Mouse (Mus musculus) intestine, embryonic 14.5 days (tissue): ENCODE measurements around the gene Snrnp48. TPM values are rescaled to one million over a fixed set of nuclear protein-coding genes. Genes with fewer than 3 reads are reported as not detected.

Experiments used
- ATAC-seq: fragments of 200-750 bp; cut with Nextera tagmentation; replicated peaks from 2 replicates; pipeline ENCODE4 v1.8.0; 2017; ENCODE audit warnings: low read depth, moderate number of reproducible peaks, moderate TSS enrichment, moderate library complexity; ENCODE audit not compliant: low FRiP score, low TSS enrichment
- DNase-seq: peaks from one replicate; pipeline ENCODE4 v3.0.0-alpha.2; 2018; ENCODE audit warnings: low spot score
- H3K27ac ChIP-seq: fragments of 300-500 bp; sonication (generic); 2 replicates; pipeline ENCODE4 v1.5.1; 2014; ENCODE audit warnings: low read depth, mild to moderate bottlenecking, control low read depth
- H3K27me3 ChIP-seq: fragments of 300-500 bp; sonication (generic); replicated peaks from 2 replicates; pipeline ENCODE4 v1.6.1; 2014; ENCODE audit warnings: low read length, control low read depth; ENCODE audit not compliant: control insufficient read depth, insufficient read depth
- H3K36me3 ChIP-seq: fragments of 300-500 bp; sonication (generic); 2 replicates; pipeline ENCODE4 v1.6.1; 2014; ENCODE audit warnings: low read length, control low read depth; ENCODE audit not compliant: control insufficient read depth, insufficient read depth
- H3K4me1 ChIP-seq: fragments of 300-500 bp; sonication (generic); replicated peaks from 2 replicates; pipeline ENCODE4 v1.6.1; 2014; ENCODE audit warnings: low read length, control low read depth, mixed read lengths; ENCODE audit not compliant: control insufficient read depth, insufficient read depth
- H3K4me2 ChIP-seq: fragments of 300-500 bp; sonication (generic); 2 replicates; pipeline ENCODE4 v1.6.1; 2014; ENCODE audit warnings: low read length
- H3K4me3 ChIP-seq: fragments of 300-500 bp; sonication (generic); 2 replicates; pipeline ENCODE4 v1.5.1; 2014; ENCODE audit warnings: low read depth, low read length, control low read depth, mixed read lengths
- H3K9ac ChIP-seq: fragments of 300-500 bp; sonication (generic); 2 replicates; pipeline ENCODE4 v1.6.1; 2014; ENCODE audit warnings: mild to moderate bottlenecking, low read length
- H3K9me3 ChIP-seq: fragments of 300-500 bp; sonication (generic); 2 replicates; pipeline ENCODE4 v1.6.1; 2016; ENCODE audit warnings: low read length, control low read depth; ENCODE audit not compliant: control insufficient read depth
- WGBS: fragments of 180-500 bp; shearing (Covaris S2); extraction: QIAGEN DNeasy Blood & Tissue Kit; methylation state at CpG from one replicate; pipeline ENCODE4 v1.1.7; 2014; 5-methylcytosine and 5-hydroxymethylcytosine counted together
- polyA plus RNA-seq: library from polyadenylated mRNA; unstranded; fragments of >200 nt; fragmentation: Nextera tagmentation; extraction: Ambion mirVana; gene quantifications from 2 replicates; pipeline ENCODE4 v1.2.1, GENCODE M21; 2014

Gene Snrnp48
- polyA plus RNA-seq, 1 experiment from 2014 or later, result 42.1 TPM

GRCm38 (mm10) chr13:38232856-38233625 is 28.3 kb downstream of the Snrnp48 start:
- Histone ChIP-seq H3K4me2 (no peak overlapping the region), H3K36me3 (peaks cover 11% of the 10 kb centered on the region), H3K4me1 (no peaks in the 10 kb centered on the region), H3K9ac (no peak overlapping the region), H3K27ac (no peak overlapping the region), H3K9me3 (no peaks in the 10 kb centered on the region), H3K27me3 (no peaks in the 10 kb centered on the region), H3K4me3 (no peak overlapping the region)
- ATAC-seq (no peak), DNase-seq (no peak)
- 78% methylated on average over 3 of the region's 3 CpGs for WGBS

GRCm38 (mm10) chr13:38234651-38235050 is 29.9 kb downstream of the Snrnp48 start:
- ATAC-seq (no peak), DNase-seq (no peak)
- H3K27ac ChIP-seq, result no peak overlapping the region
- no peak overlapping the region for H3K9ac ChIP-seq
- no peaks in the 10 kb centered on the region for H3K4me1 ChIP-seq
- no peaks in the 10 kb centered on the region for H3K27me3 ChIP-seq
- no peaks in the 10 kb centered on the region for H3K9me3 ChIP-seq
- no peaks in the 10 kb centered on the region for H3K36me3 ChIP-seq
- H3K4me3 ChIP-seq, result no peak overlapping the region
- no peak overlapping the region for H3K4me2 ChIP-seq
- WGBS, result 76% methylated on average over 5 of the region's 5 CpGs

- ATAC-seq (no peak), DNase-seq (no peak)
- Histone ChIP-seq H3K4me3 (no peak overlapping the region), H3K9ac (no peak overlapping the region), H3K4me2 (no peak overlapping the region), H3K27me3 (no peaks in the 10 kb centered on the region), H3K27ac (no peak overlapping the region), H3K4me1 (no peaks in the 10 kb centered on the region), H3K9me3 (no peaks in the 10 kb centered on the region), H3K36me3 (no peaks in the 10 kb centered on the region)
- WGBS, result 79% methylated on average over 3 of the region's 3 CpGs
These were observed 30.6 kb downstream of the Snrnp48 start for GRCm38 (mm10) chr13:38235370-38235769.

GRCm38 (mm10) chr13:38248151-38248550 is 43.4 kb downstream of the Snrnp48 start:
- Histone ChIP-seq H3K4me3 (no peak overlapping the region), H3K9me3 (no peaks in the 10 kb centered on the region), H3K36me3 (no peaks in the 10 kb centered on the region), H3K4me1 (no peaks in the 10 kb centered on the region), H3K27ac (no peak overlapping the region), H3K9ac (no peak overlapping the region), H3K4me2 (no peak overlapping the region), H3K27me3 (no peaks in the 10 kb centered on the region)
- DNase-seq, result no peak
- 39% methylated on average over 5 of the region's 5 CpGs for WGBS
- ATAC-seq, result no peak

- Histone ChIP-seq H3K36me3 (no peaks in the 10 kb centered on the region), H3K27me3 (no peaks in the 10 kb centered on the region), H3K27ac (no peak overlapping the region), H3K9me3 (no peaks in the 10 kb centered on the region), H3K9ac (no peak overlapping the region), H3K4me2 (no peak overlapping the region), H3K4me3 (no peak overlapping the region), H3K4me1 (0 out of 2 replicates have a peak, but pooled peaks cover 3% of the 10 kb centered on the region)
- 53% methylated on average over 3 of the region's 3 CpGs for WGBS
- DNase-seq (no peak), ATAC-seq (no peak)
These were observed 46.5 kb downstream of the Snrnp48 start for GRCm38 (mm10) chr13:38251226-38251625.

GRCm38 (mm10) chr13:38253696-38254095 is 49.0 kb downstream of the Snrnp48 start:
- Histone ChIP-seq H3K36me3 (no peaks in the 10 kb centered on the region), H3K4me3 (no peak overlapping the region), H3K27me3 (no peaks in the 10 kb centered on the region), H3K4me1 (0 out of 2 replicates have a peak, but pooled peaks cover 3% of the 10 kb centered on the region), H3K9me3 (no peaks in the 10 kb centered on the region), H3K9ac (no peak overlapping the region), H3K27ac (no peak overlapping the region), H3K4me2 (no peak overlapping the region)
- ATAC-seq (no peak), DNase-seq (no peak)
- WGBS, result 75% methylated on average over 9 of the region's 9 CpGs

- WGBS, result 63% methylated on average over 2 of the region's 2 CpGs
- H3K9ac ChIP-seq, result no peak overlapping the region
- no peaks in the 10 kb centered on the region for H3K9me3 ChIP-seq
- no peak overlapping the region for H3K4me2 ChIP-seq
- H3K27me3 ChIP-seq, result no peaks in the 10 kb centered on the region
- no peak overlapping the region for H3K4me3 ChIP-seq
- DNase-seq (no peak), ATAC-seq (no peak)
- no peaks in the 10 kb centered on the region for H3K36me3 ChIP-seq
- 0 out of 2 replicates have a peak, but pooled peaks cover 3% of the 10 kb centered on the region for H3K4me1 ChIP-seq
- no peak overlapping the region for H3K27ac ChIP-seq
These were observed 54.2 kb downstream of the Snrnp48 start for GRCm38 (mm10) chr13:38258901-38259300.

GRCm38 (mm10) chr13:38269055-38269692 is 64.4 kb downstream of the Snrnp48 start:
- no peaks in the 10 kb centered on the region for H3K27me3 ChIP-seq
- H3K36me3 ChIP-seq, result no peaks in the 10 kb centered on the region
- 82% methylated on average over 8 of the region's 8 CpGs for WGBS
- no peak overlapping the region for H3K4me3 ChIP-seq
- peaks cover 10% of the 10 kb centered on the region; the same call in 1 of the 2 replicates for H3K9me3 ChIP-seq
- no peak overlapping the region for H3K4me2 ChIP-seq
- no peak overlapping the region for H3K27ac ChIP-seq
- DNase-seq (no peak), ATAC-seq (no peak)
- no peaks in the 10 kb centered on the region for H3K4me1 ChIP-seq
- no peak overlapping the region for H3K9ac ChIP-seq
